Mouse (Mus musculus): Measurements from ENCODE around the gene Dact2. TPM values are rescaled to one million over a fixed set of nuclear protein-coding genes. Genes with fewer than 3 reads are reported as not detected.

Gene Dact2
- total and polyA plus RNA-seq, 2 experiments from 2014 or later = 0.20 to 2.1 TPM

- no peaks in the 10 kb centered on the region for H3K36me3 ChIP-seq (replicated peaks; ENCODE audit: control insufficient read depth, insufficient read depth, low read length)
- no peak overlapping the region for H3K4me3 ChIP-seq (ENCODE audit: low read depth, low read length)
- ATAC-seq (ENCODE audit: insufficient read depth, low read depth) = no peak
- H3K27me3 ChIP-seq (ENCODE audit: control insufficient read depth, insufficient read depth, low read length) = peaks cover 45% of the 10 kb centered on the region
- no peak overlapping the region for H3K4me2 ChIP-seq (ENCODE audit: low read depth, low read length)
- no peak overlapping the region for H3K9ac ChIP-seq (replicated peaks; ENCODE audit: low read depth, low read length)
- no peaks in the 10 kb centered on the region for H3K9me3 ChIP-seq (replicated peaks; ENCODE audit: control insufficient read depth, low read length)
- TF ChIP-seq EP300 (IDR thresholded peaks at IDR 0.05; ENCODE audit: low read depth) = no peak
- TF ChIP-seq CTCF (IDR thresholded peaks at IDR 0.05; ENCODE audit: low read depth) = no peak
- DNase-seq (ENCODE audit: low spot score) = no peak
- H3K27ac ChIP-seq (ENCODE audit: low read depth) = no peak overlapping the region
- WGBS = 19% methylated on average over 12 of the region's 12 CpGs
- H3K4me1 ChIP-seq (ENCODE audit: control insufficient read depth, insufficient read depth) = no peaks in the 10 kb centered on the region; the same call in 1 of the 2 replicates
These were observed 2.8 kb downstream of the Dact2 start for GRCm38 (mm10) chr17:14201281-14201787.

GRCm38 (mm10) chr17:14200206-14200605 is 3.9 kb downstream of the Dact2 start:
- H3K4me1 ChIP-seq (ENCODE audit: control insufficient read depth, insufficient read depth) = no peaks in the 10 kb centered on the region; the same call in 1 of the 2 replicates
- WGBS = 92% methylated on average over 7 of the region's 7 CpGs
- ATAC-seq (ENCODE audit: insufficient read depth, low read depth) = no peak
- no peaks in the 10 kb centered on the region for H3K9me3 ChIP-seq (replicated peaks; ENCODE audit: control insufficient read depth, low read length)
- no peak for DNase-seq (ENCODE audit: low spot score)
- H3K27me3 ChIP-seq (ENCODE audit: control insufficient read depth, insufficient read depth, low read length) = peaks cover 41% of the 10 kb centered on the region
- H3K4me3 ChIP-seq (ENCODE audit: low read depth, low read length) = no peak overlapping the region
- no peak overlapping the region for H3K9ac ChIP-seq (replicated peaks; ENCODE audit: low read depth, low read length)
- H3K4me2 ChIP-seq (ENCODE audit: low read depth, low read length) = no peak overlapping the region
- no peaks in the 10 kb centered on the region for H3K36me3 ChIP-seq (replicated peaks; ENCODE audit: control insufficient read depth, insufficient read depth, low read length)
- H3K27ac ChIP-seq (ENCODE audit: low read depth) = no peak overlapping the region
- TF ChIP-seq CTCF (IDR thresholded peaks at IDR 0.05; ENCODE audit: low read depth) = no peak
- no peak for TF ChIP-seq EP300 (IDR thresholded peaks at IDR 0.05; ENCODE audit: low read depth)

DNA sequence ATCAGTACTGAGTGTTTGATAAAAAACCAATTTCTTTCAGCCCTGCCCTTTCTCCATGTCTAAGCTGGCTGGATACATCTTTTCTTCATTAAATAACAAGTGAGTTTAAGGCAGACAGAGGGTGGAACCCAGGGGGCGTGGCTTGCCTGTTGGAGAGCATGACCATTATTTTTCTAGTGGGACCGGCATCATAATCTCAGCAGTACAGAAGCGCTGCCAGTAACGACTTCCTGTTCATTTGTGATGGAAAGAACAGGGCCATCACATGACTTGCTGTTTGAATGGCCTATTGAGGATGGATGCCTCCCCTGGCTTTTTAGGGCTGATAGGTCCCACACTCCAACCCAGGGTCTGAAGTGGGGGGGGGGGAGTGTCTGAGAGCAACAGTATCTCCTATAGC is 4.5 kb downstream of the Dact2 start:
- Histone ChIP-seq H3K9me3 (replicated peaks; ENCODE audit: control insufficient read depth, low read length) (no peaks in the 10 kb centered on the region), H3K4me2 (ENCODE audit: low read depth, low read length) (no peak overlapping the region), H3K4me1 (ENCODE audit: control insufficient read depth, insufficient read depth) (no peaks in the 10 kb centered on the region; the same call in 1 of the 2 replicates), H3K27me3 (ENCODE audit: control insufficient read depth, insufficient read depth, low read length) (peaks cover 36% of the 10 kb centered on the region), H3K4me3 (ENCODE audit: low read depth, low read length) (no peak overlapping the region), H3K27ac (ENCODE audit: low read depth) (no peak overlapping the region), H3K9ac (replicated peaks; ENCODE audit: low read depth, low read length) (no peak overlapping the region), H3K36me3 (replicated peaks; ENCODE audit: control insufficient read depth, insufficient read depth, low read length) (no peaks in the 10 kb centered on the region)
- WGBS = 50% methylated on average over 4 of the region's 4 CpGs
- no peak for ATAC-seq (ENCODE audit: insufficient read depth, low read depth)
- DNase-seq (ENCODE audit: low spot score) = peak; percentile 40
- no peak for TF ChIP-seq EP300 (IDR thresholded peaks at IDR 0.05; ENCODE audit: low read depth)

- Histone ChIP-seq H3K27me3 (ENCODE audit: control insufficient read depth, insufficient read depth, low read length) (0 out of 2 replicates have a peak, but pooled peaks cover 5% of the 10 kb centered on the region), H3K36me3 (replicated peaks; ENCODE audit: control insufficient read depth, insufficient read depth, low read length) (no peaks in the 10 kb centered on the region), H3K9ac (replicated peaks; ENCODE audit: low read depth, low read length) (no peak overlapping the region), H3K4me1 (ENCODE audit: control insufficient read depth, insufficient read depth) (0 out of 2 replicates have a peak, but pooled peaks cover 5% of the 10 kb centered on the region), H3K4me3 (ENCODE audit: low read depth, low read length) (no peak overlapping the region), H3K9me3 (replicated peaks; ENCODE audit: control insufficient read depth, low read length) (no peaks in the 10 kb centered on the region), H3K4me2 (ENCODE audit: low read depth, low read length) (no peak overlapping the region), H3K27ac (ENCODE audit: low read depth) (no peak overlapping the region)
- ATAC-seq (ENCODE audit: insufficient read depth, low read depth) = no peak
- TF ChIP-seq EP300 (IDR thresholded peaks at IDR 0.05; ENCODE audit: low read depth) (no peak), CTCF (IDR thresholded peaks at IDR 0.05; ENCODE audit: low read depth) (no peak)
- WGBS = 68% methylated on average over 9 of the region's 9 CpGs
- DNase-seq (ENCODE audit: low spot score) = no peak
These were observed 11.2 kb downstream of the Dact2 start for GRCm38 (mm10) chr17:14192924-14193323.

DNA sequence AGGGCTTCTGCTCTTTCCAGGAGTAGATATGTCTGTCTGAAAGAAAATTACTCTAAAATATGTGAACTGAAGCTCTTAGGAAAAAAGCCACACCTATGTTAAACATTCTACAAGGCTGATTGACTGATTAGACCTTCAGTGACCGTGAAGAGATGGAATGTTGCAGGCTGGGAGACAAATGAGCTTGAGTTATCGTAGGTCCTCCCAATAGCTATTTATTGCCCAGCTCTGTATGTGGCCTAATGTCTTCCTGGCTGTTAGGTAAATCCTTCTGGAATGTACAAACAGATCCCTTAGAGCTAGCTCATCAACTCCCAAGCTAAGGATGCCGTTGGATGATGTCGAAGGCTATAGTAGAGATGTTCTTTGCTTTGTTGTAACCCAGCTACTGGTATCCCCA is 11.7 kb downstream of the Dact2 start:
- TF ChIP-seq EP300 (IDR thresholded peaks at IDR 0.05; ENCODE audit: low read depth) (no peak), CTCF (IDR thresholded peaks at IDR 0.05; ENCODE audit: low read depth) (no peak)
- WGBS = 79% methylated on average over 4 of the region's 4 CpGs
- no peak overlapping the region for H3K27ac ChIP-seq (ENCODE audit: low read depth)
- H3K4me1 ChIP-seq (ENCODE audit: control insufficient read depth, insufficient read depth) = 0 out of 2 replicates have a peak, but pooled peaks cover 5% of the 10 kb centered on the region
- H3K4me2 ChIP-seq (ENCODE audit: low read depth, low read length) = no peak overlapping the region
- 0 out of 2 replicates have a peak, but pooled peaks cover 5% of the 10 kb centered on the region for H3K27me3 ChIP-seq (ENCODE audit: control insufficient read depth, insufficient read depth, low read length)
- no peak for DNase-seq (ENCODE audit: low spot score)
- no peaks in the 10 kb centered on the region for H3K9me3 ChIP-seq (replicated peaks; ENCODE audit: control insufficient read depth, low read length)
- H3K4me3 ChIP-seq (ENCODE audit: low read depth, low read length) = no peak overlapping the region
- ATAC-seq (ENCODE audit: insufficient read depth, low read depth) = no peak
- no peak overlapping the region for H3K9ac ChIP-seq (replicated peaks; ENCODE audit: low read depth, low read length)
- H3K36me3 ChIP-seq (replicated peaks; ENCODE audit: control insufficient read depth, insufficient read depth, low read length) = no peaks in the 10 kb centered on the region

DNA sequence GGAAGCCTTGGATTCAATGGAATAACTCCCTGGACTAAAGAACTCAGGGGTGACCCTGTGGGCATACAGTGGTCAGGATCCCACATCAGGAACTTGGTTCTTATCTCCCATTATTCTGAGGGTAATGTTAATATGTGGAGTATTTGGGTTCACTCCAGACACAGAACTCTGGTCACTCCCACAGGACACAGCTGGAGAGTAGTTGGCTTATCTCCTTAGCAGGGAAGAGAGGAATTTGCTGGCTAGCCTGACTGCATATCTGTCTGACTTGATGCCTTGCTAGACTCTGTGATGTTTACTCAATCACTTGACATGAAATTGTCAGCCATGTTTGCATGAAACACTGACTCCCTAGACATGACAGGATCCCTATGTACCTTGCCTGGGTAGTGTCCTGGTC is 15.6 kb downstream of the Dact2 start:
- no peak overlapping the region for H3K4me3 ChIP-seq (ENCODE audit: low read depth, low read length)
- no peak overlapping the region for H3K27ac ChIP-seq (ENCODE audit: low read depth)
- peaks cover 11% of the 10 kb centered on the region for H3K4me1 ChIP-seq (ENCODE audit: control insufficient read depth, insufficient read depth)
- H3K9ac ChIP-seq (replicated peaks; ENCODE audit: low read depth, low read length) = no peak overlapping the region
- TF ChIP-seq CTCF (IDR thresholded peaks at IDR 0.05; ENCODE audit: low read depth) (no peak), EP300 (IDR thresholded peaks at IDR 0.05; ENCODE audit: low read depth) (no peak)
- H3K27me3 ChIP-seq (ENCODE audit: control insufficient read depth, insufficient read depth, low read length) = 0 out of 2 replicates have a peak, but pooled peaks cover 8% of the 10 kb centered on the region
- no peaks in the 10 kb centered on the region for H3K36me3 ChIP-seq (replicated peaks; ENCODE audit: control insufficient read depth, insufficient read depth, low read length)
- no peaks in the 10 kb centered on the region for H3K9me3 ChIP-seq (replicated peaks; ENCODE audit: control insufficient read depth, low read length)
- DNase-seq (ENCODE audit: low spot score) (no peak), ATAC-seq (ENCODE audit: insufficient read depth, low read depth) (peak; percentile 50)
- H3K4me2 ChIP-seq (ENCODE audit: low read depth, low read length) = no peak overlapping the region
